Mouse (Mus musculus) fat pad, adult 2 months (tissue): ENCODE results near the gene Cyp2j6.
A peak's percentile ranks its signal among the peaks of the same experiment; 100 is the strongest.
"Not testable (repeated sequence)": the region's sequence is repeated elsewhere in the genome, so short reads cannot be mapped to it uniquely, and the experiment has no call there.

Source experiments
- DNase-seq: peaks from one replicate; pipeline ENCODE4 v3.0.0-alpha.2; 2011; ENCODE audit warnings: low read depth, low spot score; ENCODE audit errors: extremely low read depth

The Cyp2j6 gene

DNA sequence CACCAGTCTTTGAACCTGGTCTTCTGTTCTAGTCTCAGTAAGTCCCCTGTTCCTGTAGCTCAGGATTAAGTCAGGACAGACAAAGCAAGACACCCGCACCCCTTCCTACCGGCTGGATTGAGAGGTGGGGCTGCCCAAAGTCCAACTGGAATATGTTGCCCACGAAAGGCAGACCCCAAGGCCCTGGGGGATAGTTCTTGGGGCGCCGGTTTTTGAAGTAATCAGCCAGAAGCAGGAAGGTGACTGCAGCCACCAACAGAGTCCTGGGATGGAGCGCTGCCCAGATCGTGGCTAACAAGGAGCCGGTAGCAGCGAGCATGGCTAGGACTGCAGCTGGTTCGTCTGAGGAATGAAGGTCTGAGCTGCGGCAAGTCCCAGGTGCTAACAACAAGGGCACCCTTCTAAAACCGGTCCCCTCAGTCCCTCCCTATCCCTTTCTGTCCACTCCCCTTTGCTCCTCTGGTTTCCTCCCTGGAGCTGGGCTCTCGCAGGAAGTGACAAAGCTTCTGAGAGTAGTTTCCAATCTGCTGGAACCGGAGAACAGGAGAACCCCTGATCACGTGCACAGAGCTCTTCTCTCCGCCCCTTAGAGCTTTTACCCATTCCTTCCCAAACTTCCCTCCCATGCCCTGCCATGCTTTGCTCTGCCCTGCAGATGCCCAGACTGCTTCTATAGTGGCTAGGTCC lies at the start of gene Cyp2j6:
Cyp2j6 (minus strand) TSS at position 529 of the 687 bp plus-strand sequence.
- DNase-seq = no peak

DNA sequence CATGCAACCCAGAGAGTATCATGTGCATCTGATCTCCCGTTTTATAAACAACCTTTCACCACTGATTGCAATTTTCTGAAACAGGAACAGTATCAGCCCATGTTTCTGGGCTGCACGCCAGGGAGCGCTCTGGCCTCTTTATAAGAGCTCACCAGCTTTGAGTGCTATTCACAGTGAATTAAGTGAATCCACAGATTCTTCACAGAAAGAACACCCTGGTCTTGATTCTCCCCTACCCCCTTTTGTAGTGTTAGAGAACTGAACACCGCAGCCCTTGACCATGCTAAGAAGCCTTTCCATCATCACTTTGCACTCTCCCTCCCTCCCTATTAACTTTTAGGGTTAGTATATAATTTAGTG lies 38.3 kb upstream of the Cyp2j6 start:
- no peak for DNase-seq

DNA sequence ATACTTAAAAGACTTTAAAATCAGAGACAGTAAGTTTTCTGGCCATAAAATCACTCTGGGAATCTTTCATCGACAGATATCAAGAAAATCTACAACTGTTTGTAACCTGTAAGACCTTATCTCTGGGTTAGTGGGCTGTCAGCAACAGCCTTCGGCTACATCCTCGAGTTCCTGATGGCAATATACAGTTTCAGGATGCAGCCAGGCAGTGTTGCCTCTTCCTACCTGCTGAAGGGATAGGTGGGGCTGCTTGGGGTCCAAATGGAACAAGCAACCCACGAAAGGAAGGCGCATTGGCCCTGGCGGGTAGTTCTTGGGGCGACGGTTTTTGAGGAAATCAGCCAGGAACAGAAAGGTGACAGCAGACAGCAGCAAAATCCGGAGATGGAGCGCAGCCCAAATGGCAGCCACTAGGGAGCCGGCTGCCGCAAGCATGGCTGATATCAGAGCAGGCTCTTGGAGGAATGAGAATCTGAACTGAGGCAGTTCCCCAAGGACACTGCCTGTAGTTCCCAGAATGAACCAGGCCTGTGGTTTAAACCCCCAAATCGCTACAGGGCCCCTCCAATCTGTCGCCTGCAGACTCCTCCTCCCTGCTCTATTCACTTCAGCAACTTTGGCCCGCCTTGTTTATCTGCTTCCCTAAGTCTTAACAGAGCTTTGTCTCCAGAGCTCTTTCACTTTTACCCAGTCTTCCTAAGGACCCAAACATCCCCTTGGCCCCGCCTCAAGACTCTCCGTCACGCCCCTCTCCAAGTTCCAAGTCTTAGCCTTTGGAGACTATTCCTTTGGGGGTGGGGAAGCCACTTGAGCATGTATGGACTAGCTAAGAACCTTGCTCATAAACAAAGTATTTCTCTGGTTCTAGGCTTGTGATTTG lies 37.7 kb upstream of the Cyp2j6 start, which contains the start of gene Cyp2j9:
Cyp2j9 (minus strand) TSS at position 668 of the 880 bp plus-strand sequence.
- peak; percentile 16 for DNase-seq

DNA sequence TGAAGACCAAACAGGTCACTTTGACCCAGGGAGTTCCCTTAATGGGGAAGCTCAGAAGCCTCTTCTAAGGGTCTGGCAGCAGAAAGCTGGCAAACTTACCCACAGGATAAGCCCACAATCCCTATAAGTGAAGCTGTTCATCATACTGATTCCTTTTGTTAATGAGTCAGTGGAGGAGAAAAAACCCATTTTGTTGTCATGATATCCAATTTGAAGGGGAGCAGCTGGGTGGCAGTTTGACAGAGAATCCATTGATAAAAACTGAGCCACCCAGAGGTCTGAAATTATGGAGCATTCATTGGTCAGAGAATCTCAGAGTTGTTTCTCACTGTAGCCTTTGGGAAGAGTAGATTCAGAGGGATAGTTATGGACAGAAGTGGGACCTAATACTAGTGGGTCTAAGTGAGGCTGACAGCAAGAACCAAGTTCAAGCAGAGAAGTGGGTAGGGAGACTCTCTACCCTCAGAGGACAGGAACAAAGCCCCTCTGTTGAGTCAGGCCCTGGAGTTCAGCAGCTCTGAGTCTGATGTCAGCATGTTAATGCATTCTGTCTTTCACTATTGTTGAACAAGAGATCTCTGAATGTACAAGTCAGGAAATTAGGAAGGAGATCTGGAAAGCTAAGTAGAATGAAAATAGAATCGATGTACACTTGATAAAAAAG lies 28.1 kb upstream of the Cyp2j6 start:
- DNase-seq = no peak

DNA sequence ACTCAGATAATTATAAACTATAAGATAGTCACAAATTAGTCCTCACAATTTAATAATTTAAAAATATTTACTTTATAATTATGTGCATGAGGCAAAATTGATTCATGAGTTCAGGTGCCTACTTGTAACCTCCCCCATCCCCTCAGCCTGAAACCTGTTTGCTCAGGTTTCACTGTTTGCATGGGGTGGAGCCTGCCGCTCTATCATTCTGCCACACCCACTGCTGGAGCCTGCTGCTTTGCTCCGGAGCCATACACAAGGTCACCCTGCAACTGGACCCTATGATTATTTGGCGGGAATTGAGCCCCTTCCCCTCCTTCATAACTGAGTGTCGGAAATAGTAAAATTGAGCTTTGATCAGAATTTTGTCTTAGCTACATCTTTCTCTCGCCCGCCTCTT lies 26.9 kb upstream of the Cyp2j6 start:
- not testable (repeated sequence) for DNase-seq

DNA sequence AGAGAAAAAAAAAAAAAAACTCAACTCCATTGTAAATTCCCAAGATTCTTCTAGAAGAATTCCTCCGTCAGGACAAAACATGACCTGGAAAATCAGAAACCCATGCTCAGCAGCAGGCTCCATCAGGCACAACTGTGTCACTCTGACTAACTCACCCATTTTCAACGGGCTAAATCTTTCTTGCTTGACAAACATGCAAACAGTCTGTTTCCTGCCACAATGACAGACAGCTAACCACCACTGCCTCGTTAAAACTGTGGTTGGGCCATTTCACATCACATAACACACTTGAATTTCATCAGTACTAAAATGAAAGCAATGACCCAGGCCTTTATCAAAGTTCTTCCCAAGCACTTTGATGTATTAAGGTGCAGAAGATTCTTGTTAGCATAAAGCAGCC lies 16.0 kb upstream of the Cyp2j6 start:
- no peak for DNase-seq

DNA sequence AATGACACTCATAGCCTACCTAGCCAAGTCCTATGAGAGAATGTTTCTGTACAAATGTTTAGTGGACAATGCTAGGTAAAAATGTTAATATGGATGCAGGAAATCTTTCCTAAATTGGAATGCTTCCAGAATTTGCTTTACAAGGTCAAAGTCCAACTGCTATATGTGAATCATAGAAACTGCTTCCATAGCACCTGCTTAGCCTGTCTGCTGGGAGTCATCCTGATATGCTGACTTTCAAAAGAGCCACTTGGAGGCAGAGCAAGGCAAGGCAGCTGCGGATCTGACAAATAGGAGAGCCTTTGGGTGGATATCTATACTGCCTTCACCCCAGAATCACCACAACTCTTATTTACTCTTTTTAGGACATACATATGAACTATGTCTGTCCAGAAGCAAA lies 14.5 kb upstream of the Cyp2j6 start:
- DNase-seq = no peak

DNA sequence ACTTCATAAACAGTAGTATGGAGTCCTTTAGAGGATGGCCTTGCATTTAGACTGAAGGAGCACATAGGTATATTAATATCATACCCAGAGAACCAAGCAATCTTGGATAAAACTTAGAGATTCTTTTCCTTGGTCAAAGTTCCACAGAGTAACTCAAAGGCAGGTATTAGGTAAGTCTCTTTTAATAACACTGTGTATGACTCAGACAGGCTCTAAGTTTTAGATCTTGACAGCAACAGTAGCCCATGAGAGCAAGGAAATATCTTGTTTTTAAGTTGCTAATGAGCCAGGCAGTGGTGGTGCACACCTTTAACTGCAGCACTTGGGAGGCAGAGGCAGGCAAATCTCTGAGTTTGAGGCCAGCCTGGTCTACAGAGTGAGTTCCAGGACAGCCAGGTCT lies 12.3 kb upstream of the Cyp2j6 start:
- DNase-seq = no peak

DNA sequence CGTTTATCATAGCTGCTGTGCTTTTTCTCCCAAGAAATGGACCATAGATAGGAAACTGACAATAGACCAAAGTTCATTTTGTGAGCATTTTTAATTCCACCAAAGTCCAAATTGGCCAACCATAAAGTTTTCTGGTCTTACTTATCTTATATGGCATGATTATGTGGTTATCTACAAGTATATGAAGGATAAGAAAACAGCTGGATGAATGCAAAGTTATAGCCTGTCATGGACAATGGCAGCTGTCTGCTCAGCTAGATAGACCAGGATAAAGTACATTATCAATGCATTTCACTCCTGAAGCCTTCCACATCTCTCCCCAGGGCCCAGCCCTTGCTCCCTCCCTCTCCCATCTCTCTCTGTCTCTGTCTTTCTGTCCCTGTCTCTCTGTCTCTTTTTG lies 7.0 kb upstream of the Cyp2j6 start:
- no peak for DNase-seq

DNA sequence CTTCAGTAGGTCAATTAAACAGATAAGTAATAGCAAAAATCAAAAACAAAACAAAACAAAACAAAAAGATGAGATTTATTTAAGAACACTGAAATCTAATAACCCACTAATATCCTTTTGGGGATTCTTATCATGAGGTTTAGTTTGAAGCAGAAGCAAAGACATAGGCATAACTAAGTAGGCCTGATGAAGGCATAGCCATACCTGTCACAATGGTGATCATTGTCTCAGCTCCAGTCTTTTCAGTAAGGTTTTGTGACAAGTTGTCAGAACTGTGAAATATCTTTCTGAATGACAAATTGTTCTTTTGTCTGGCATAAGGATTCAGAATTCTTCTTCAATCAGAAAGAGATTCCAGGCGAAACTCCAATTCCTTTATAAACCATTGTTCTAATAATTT lies 6.3 kb upstream of the Cyp2j6 start:
- DNase-seq = no peak

DNA sequence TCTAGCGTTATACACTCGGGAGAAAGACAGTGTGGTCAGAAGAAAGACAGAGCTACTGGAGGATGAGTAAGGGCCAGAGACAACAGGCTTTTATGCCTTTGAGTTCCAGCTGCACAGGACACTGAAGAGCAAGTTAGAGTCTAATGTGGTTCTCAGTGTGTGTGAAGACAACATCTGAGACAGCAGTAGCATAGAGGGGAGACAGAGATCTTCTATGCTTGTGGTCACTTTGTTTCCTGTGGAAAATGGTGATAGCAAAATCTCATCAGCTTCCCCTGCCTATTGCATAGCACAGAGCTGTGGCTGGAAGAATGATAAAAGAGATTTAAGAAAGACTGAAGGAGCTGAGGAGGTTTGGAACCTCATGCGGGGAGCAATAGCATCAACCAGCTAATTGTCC lies 1.8 kb downstream of the Cyp2j6 start:
- no peak for DNase-seq

DNA sequence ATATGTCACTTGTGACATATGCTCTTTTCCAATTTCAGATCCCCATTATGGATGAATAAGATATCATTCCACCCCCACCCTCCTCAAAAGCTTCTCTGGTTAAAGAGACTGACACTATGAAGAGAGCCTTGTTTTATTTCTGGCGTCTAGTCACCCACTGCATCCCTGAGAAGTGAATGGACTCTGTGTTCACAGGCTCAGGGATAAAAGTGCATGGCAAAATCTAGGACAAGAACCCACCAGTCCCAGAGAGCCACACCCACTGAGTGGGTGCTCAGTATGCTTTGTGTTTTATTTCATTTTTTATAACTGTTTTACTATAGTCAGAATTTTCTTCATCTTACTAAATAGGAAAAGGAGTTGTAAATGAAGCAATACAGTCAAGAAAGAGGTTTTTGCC lies 7.5 kb downstream of the Cyp2j6 start:
- no peak for DNase-seq

DNA sequence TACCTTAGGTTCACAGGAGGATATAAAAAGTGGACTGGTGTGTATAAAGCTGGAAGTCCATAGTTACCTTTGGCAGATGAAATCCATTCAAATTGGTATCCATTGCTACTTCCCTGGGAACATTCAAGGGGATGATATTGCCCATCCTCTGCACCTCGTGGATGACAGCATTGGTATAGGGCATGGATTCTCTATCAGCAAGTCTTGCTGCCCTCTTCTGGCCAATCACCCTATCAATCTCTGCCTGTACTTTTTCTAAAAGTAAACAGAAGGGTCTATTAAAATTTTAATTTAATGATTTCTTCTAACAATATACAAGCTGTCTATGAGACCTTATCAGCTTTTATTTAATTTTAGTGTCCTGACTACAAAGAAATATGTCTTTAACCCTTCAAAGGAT lies 27.7 kb downstream of the Cyp2j6 start:
- DNase-seq = no peak

DNA sequence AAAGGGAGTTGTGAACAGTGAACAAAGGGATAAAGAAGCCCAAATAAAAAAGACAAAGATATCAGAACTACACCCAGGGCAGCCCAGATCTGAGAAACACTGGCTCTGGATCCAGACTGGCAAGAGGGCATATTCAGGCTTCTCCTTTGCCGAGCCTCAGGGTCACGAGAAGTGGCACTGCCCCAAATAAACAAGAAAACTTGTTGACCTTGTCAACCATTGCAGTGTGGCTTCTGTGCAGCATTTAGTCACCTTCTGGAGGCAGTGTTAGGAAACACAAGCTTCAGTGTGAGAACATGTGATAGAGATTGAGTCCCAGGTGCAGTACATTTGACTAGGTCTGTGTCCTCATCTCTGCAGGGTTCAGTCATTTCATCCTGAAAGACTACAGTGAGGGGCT lies 31.2 kb downstream of the Cyp2j6 start:
- DNase-seq = no peak

DNA sequence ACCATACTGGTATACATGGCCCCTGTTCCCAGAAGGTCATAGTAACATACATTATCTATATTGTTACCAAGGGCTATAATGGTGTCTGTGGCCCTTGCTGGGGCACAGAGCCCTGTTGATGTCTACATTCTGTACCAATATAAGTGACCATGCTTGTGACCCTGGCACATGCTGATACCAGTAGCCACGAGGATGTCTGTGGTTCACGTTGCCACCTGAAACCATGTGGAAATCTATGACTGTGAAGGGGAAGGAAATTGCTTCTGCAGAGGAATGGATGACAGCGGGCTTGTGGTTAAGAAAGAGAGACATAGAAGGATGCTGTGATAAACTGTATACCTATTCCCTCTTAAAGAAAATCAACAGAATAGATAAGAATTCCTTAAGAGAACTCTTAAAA lies 43.4 kb downstream of the Cyp2j6 start:
- no peak for DNase-seq

DNA sequence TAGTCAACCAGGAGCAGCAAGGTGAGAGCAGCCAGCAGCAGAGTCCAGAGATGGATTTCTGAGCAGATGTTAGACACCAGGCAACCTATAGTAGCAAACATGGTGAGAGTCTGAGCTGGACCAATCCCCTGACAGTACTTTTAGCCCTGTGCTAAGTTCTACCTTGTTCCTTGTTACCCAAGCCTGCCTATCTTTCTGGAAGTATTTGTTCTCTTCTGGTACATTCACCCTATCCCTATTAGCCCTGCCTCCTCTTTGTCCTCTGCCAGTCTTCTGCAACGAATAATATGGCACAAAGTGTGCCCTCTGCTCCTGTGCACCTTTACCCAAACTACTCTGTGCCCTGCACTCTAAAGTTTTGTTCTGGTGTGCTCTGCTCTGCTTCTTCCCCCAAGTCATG lies 46.2 kb downstream of the Cyp2j6 start, which contains the start of gene Cyp2j8:
Cyp2j8 (minus strand) TSS at position 101 of the 400 bp plus-strand sequence.
- no peak for DNase-seq
